Mouse (Mus musculus): ENCODE results near the gene Acta2.

Acta2 gene

GRCm38 (mm10) chr19:34270824-34271464, 15.6 kb upstream of the Acta2 start:
- in situ Hi-C loops (cut with MboI; ENCODE audit: unreplicated experiment in 2 of 2): no loop called here

GRCm38 (mm10) chr19:34270106-34270726, 14.8 kb upstream of the Acta2 start:
- in situ Hi-C loops (cut with MboI; ENCODE audit: unreplicated experiment in 2 of 2): no loop called here

GRCm38 (mm10) chr19:34268991-34269390, 13.6 kb upstream of the Acta2 start:
- in situ Hi-C loops (cut with MboI; ENCODE audit: unreplicated experiment in 2 of 2): no loop called here

- in situ Hi-C loops (cut with MboI; ENCODE audit: unreplicated experiment in 2 of 2): no loop called here
Measured at GRCm38 (mm10) chr19:34265604-34266193, 10.3 kb upstream of the Acta2 start.

GRCm38 (mm10) chr19:34262273-34262974, 7.0 kb upstream of the Acta2 start:
- in situ Hi-C loops (cut with MboI; ENCODE audit: unreplicated experiment in 2 of 2): no loop called here

GRCm38 (mm10) chr19:34256936-34257335, 1.5 kb upstream of the Acta2 start:
- in situ Hi-C loops (cut with MboI; ENCODE audit: unreplicated experiment in 2 of 2): no loop called here

GRCm38 (mm10) chr19:34256149-34256548, 759 bp upstream of the Acta2 start:
- in situ Hi-C loops (cut with MboI; ENCODE audit: unreplicated experiment in 2 of 2): no loop called here

- in situ Hi-C loops (cut with MboI; ENCODE audit: unreplicated experiment in 2 of 2): no loop called here
Measured at GRCm38 (mm10) chr19:34254101-34254879, 1.1 kb downstream of the Acta2 start.

- in situ Hi-C loops (cut with MboI; ENCODE audit: unreplicated experiment in 2 of 2): no loop called here
Measured at GRCm38 (mm10) chr19:34252450-34252849, 2.9 kb downstream of the Acta2 start.

- in situ Hi-C loops (cut with MboI; ENCODE audit: unreplicated experiment in 2 of 2): no loop called here
Measured at GRCm38 (mm10) chr19:34251900-34252299, 3.5 kb downstream of the Acta2 start.

- in situ Hi-C loops (cut with MboI; ENCODE audit: unreplicated experiment in 2 of 2): no loop called here
Measured at GRCm38 (mm10) chr19:34250621-34251020, 4.8 kb downstream of the Acta2 start.

GRCm38 (mm10) chr19:34248558-34248957, 6.8 kb downstream of the Acta2 start:
- in situ Hi-C loops (cut with MboI; ENCODE audit: unreplicated experiment in 2 of 2): loop anchor here (5.0 to 25.0 kb wide), 5 partner anchors 86 to 861 kb away; partner anchors contain the start of gene Rnls (in 1 of the 2)

GRCm38 (mm10) chr19:34244056-34244455, 11.3 kb downstream of the Acta2 start:
- in situ Hi-C loops (cut with MboI; ENCODE audit: unreplicated experiment in 2 of 2): loop anchor here (5.0 to 25.0 kb wide), 8 partner anchors 43 to 867 kb away; partner anchors contain the start of gene Rnls (in 1 of the 2)

- in situ Hi-C loops (cut with MboI; ENCODE audit: unreplicated experiment in 2 of 2): loop anchor here (5.0 to 25.0 kb wide), 8 partner anchors 44 to 866 kb away; partner anchors contain the start of gene Rnls (in 1 of the 2)
Measured at GRCm38 (mm10) chr19:34242925-34243324, 12.5 kb downstream of the Acta2 start.

GRCm38 (mm10) chr19:34241247-34241915, 14.0 kb downstream of the Acta2 start:
- in situ Hi-C loops (cut with MboI; ENCODE audit: unreplicated experiment in 2 of 2): loop anchor here (5.0 to 25.0 kb wide), 8 partner anchors 46 to 864 kb away; partner anchors contain the start of gene Rnls (in 1 of the 2)

- in situ Hi-C loops (cut with MboI; ENCODE audit: unreplicated experiment in 2 of 2): loop anchor here (5.0 to 25.0 kb wide), 8 partner anchors 47 to 863 kb away; partner anchors contain the start of gene Rnls (in 1 of the 2)
Measured at GRCm38 (mm10) chr19:34240273-34241039, 14.9 kb downstream of the Acta2 start.

- in situ Hi-C loops (cut with MboI; ENCODE audit: unreplicated experiment in 2 of 2): loop anchor here in 1 of 2 experiments (25.0 kb wide), 1 partner anchor 850 kb away; the partner anchor contains the start of gene Rnls
Measured at GRCm38 (mm10) chr19:34237746-34238145, 17.6 kb downstream of the Acta2 start.

- in situ Hi-C loops (cut with MboI; ENCODE audit: unreplicated experiment in 2 of 2): loop anchor here in 1 of 2 experiments (25.0 kb wide), 1 partner anchor 849 kb away; the partner anchor contains the start of gene Rnls
Measured at GRCm38 (mm10) chr19:34236049-34236448, 19.3 kb downstream of the Acta2 start.

Data from v-Abl transformed pro-B cells (cell line).